Mouse (Mus musculus) cortical plate, adult 2 months (tissue): ENCODE measurements around the gene Fkbp8. TPM values are rescaled to one million over a fixed set of nuclear protein-coding genes. Genes with fewer than 3 reads are reported as not detected.
A peak's percentile ranks its signal among the peaks of the same experiment; 100 is the strongest.
"Not testable (repeated sequence)": the region's sequence is repeated elsewhere in the genome, so short reads cannot be mapped to it uniquely, and the experiment has no call there.

ENCODE experiments used
- H3K27ac ChIP-seq: fragments of 200-500 bp; 2 replicates; pipeline ENCODE4 v1.5.1; 2012; ENCODE audit warnings: low read length, control low read depth, inconsistent platforms; ENCODE audit not compliant: insufficient read depth
- H3K4me1 ChIP-seq: fragments of 200-500 bp; 2 replicates; pipeline ENCODE4 v1.6.1; 2011; ENCODE audit warnings: low read length; ENCODE audit not compliant: control insufficient read depth, insufficient read depth
- H3K4me3 ChIP-seq: fragments of 200-500 bp; 2 replicates; pipeline ENCODE4 v1.5.1; 2011; ENCODE audit warnings: mild to moderate bottlenecking, low read length, control low read depth; ENCODE audit not compliant: insufficient read depth
- CTCF ChIP-seq: fragments of 200-500 bp; IDR thresholded peaks from 2 replicates; pipeline ENCODE4 v1.5.1; 2011; ENCODE audit warnings: mild to moderate bottlenecking, control low read depth, low read length; ENCODE audit not compliant: insufficient read depth; ENCODE audit errors: extremely low read depth
- POLR2A ChIP-seq: fragments of 200-500 bp; IDR thresholded peaks from 2 replicates; pipeline ENCODE4 v1.6.1; 2011; ENCODE audit warnings: mild to moderate bottlenecking, low read length, control low read depth; ENCODE audit not compliant: insufficient read depth; ENCODE audit errors: extremely low read depth
- polyA plus RNA-seq: library from polyadenylated mRNA; depleted of rRNA; stranded (reverse); fragments of >200 nt; gene quantifications from 2 replicates; pipeline ENCODE4 v1.2.3, GENCODE M21; 2012

The Fkbp8 gene
- polyA plus RNA-seq, 1 experiment, result 592 TPM

- no peak for TF ChIP-seq CTCF
- TF ChIP-seq POLR2A, result peak; percentile 84
- Histone ChIP-seq H3K4me1 (peaks cover 6% of the 10 kb centered on the region), H3K27ac (peak within 1 kb of the TSS; percentile 79), H3K4me3 (peak within 1 kb of the TSS; percentile 58)
Measured at GRCm38 (mm10) chr8:70510228-70510915, 17.2 kb upstream of the Fkbp8 start, which contains the start of gene Uba52. TSS of gene Uba52 (minus strand) at chr8:70510801.

GRCm38 (mm10) chr8:70511174-70511573 is 16.4 kb upstream of the Fkbp8 start:
- not testable (repeated sequence) for H3K27ac ChIP-seq, H3K4me1 ChIP-seq
- peak overlapping the region; percentile 58; the same call in 1 of the 2 replicates for H3K4me3 ChIP-seq

GRCm38 (mm10) chr8:70511770-70512169 is 15.8 kb upstream of the Fkbp8 start:
- no peak overlapping the region for H3K27ac ChIP-seq
- TF ChIP-seq POLR2A, result no peak
- no peak for TF ChIP-seq CTCF
- no peak overlapping the region for H3K4me3 ChIP-seq
- H3K4me1 ChIP-seq, result peaks cover 6% of the 10 kb centered on the region

- Histone ChIP-seq H3K4me1 (peaks cover 6% of the 10 kb centered on the region), H3K4me3 (no peak overlapping the region), H3K27ac (no peak overlapping the region)
- no peak for TF ChIP-seq CTCF
- TF ChIP-seq POLR2A, result no peak
Measured at GRCm38 (mm10) chr8:70512253-70512903, 15.1 kb upstream of the Fkbp8 start.

GRCm38 (mm10) chr8:70513441-70513840 is 14.1 kb upstream of the Fkbp8 start:
- TF ChIP-seq POLR2A, result no peak
- TF ChIP-seq CTCF, result no peak
- Histone ChIP-seq H3K4me3 (no peak overlapping the region), H3K27ac (no peak overlapping the region), H3K4me1 (peaks cover 6% of the 10 kb centered on the region)

GRCm38 (mm10) chr8:70517940-70518643 is 9.4 kb upstream of the Fkbp8 start:
- no peak for TF ChIP-seq CTCF
- TF ChIP-seq POLR2A, result no peak
- Histone ChIP-seq H3K27ac (no peak overlapping the region), H3K4me3 (no peak overlapping the region), H3K4me1 (peaks cover 1% of the 10 kb centered on the region; the same call in 1 of the 2 replicates)

GRCm38 (mm10) chr8:70519043-70519442 is 8.5 kb upstream of the Fkbp8 start:
- TF ChIP-seq POLR2A (no peak), CTCF (no peak)
- H3K4me1 ChIP-seq, result peaks cover 1% of the 10 kb centered on the region; the same call in 1 of the 2 replicates

GRCm38 (mm10) chr8:70519606-70520005 is 7.9 kb upstream of the Fkbp8 start:
- no peak overlapping the region for H3K27ac ChIP-seq
- TF ChIP-seq POLR2A, result no peak
- TF ChIP-seq CTCF, result no peak
- peaks cover 1% of the 10 kb centered on the region; the same call in 1 of the 2 replicates for H3K4me1 ChIP-seq
- H3K4me3 ChIP-seq, result no peak overlapping the region

More at GRCm38 (mm10) chr8:70519043-70519442, 8.5 kb upstream of the Fkbp8 start:
- H3K4me3 ChIP-seq, result no peak overlapping the region
- H3K27ac ChIP-seq, result no peak overlapping the region

GRCm38 (mm10) chr8:70522592-70523403 is 4.7 kb upstream of the Fkbp8 start:
- TF ChIP-seq CTCF (0 out of 2 replicates have a peak, but pooled peaks have one; percentile 27), POLR2A (peak; percentile 55; the same call in 1 of the 2 replicates)
- Histone ChIP-seq H3K27ac (peak overlapping the region; percentile 36), H3K4me3 (peak overlapping the region; percentile 70), H3K4me1 (peaks cover 3% of the 10 kb centered on the region; the same call in 1 of the 2 replicates)
